Mouse (Mus musculus): ENCODE measurements around the gene Rgp1. TPM values are rescaled to one million over a fixed set of nuclear protein-coding genes. Genes with fewer than 3 reads are reported as not detected.

Rgp1 gene
- polyA plus RNA-seq, 1 experiment from 2014 or later, result 36.3 TPM

- H3K4me1 ChIP-seq, result peaks cover 18% of the 10 kb centered on the region
- no peaks in the 10 kb centered on the region for H3K27me3 ChIP-seq (replicated peaks)
- H3K4me2 ChIP-seq (replicated peaks), result no peak overlapping the region
- ATAC-seq (ENCODE audit: low FRiP score, low read depth), result no peak
- H3K9ac ChIP-seq, result no peak overlapping the region
- H3K4me3 ChIP-seq, result no peak overlapping the region
- no peak overlapping the region for H3K27ac ChIP-seq
- H3K9me3 ChIP-seq, result 0 out of 2 replicates have a peak, but pooled peaks cover 3% of the 10 kb centered on the region
- peaks cover 83% of the 10 kb centered on the region for H3K36me3 ChIP-seq
Measured at GRCm38 (mm10) chr4:43553891-43554290, 24.6 kb upstream of the Rgp1 start.

GRCm38 (mm10) chr4:43555926-43556325 lies 22.6 kb upstream of the Rgp1 start:
- ATAC-seq (ENCODE audit: low FRiP score, low read depth), result no peak
- 94% methylated on average over 7 of the region's 7 CpGs for WGBS
- H3K9me3 ChIP-seq, result 0 out of 2 replicates have a peak, but pooled peaks cover 3% of the 10 kb centered on the region
- H3K9ac ChIP-seq, result no peak overlapping the region
- H3K27ac ChIP-seq, result no peak overlapping the region
- no peak overlapping the region for H3K4me3 ChIP-seq
- peaks cover 34% of the 10 kb centered on the region for H3K4me1 ChIP-seq
- peaks cover 63% of the 10 kb centered on the region for H3K36me3 ChIP-seq
- no peaks in the 10 kb centered on the region for H3K27me3 ChIP-seq (replicated peaks)
- H3K4me2 ChIP-seq (replicated peaks), result no peak overlapping the region

GRCm38 (mm10) chr4:43558028-43558630 lies 20.4 kb upstream of the Rgp1 start:
- no peaks in the 10 kb centered on the region for H3K27me3 ChIP-seq (replicated peaks)
- no peak overlapping the region for H3K27ac ChIP-seq
- no peaks in the 10 kb centered on the region for H3K9me3 ChIP-seq
- H3K4me1 ChIP-seq, result peaks cover 45% of the 10 kb centered on the region
- H3K4me2 ChIP-seq (replicated peaks), result peak overlapping the region; percentile 32
- no peak overlapping the region for H3K4me3 ChIP-seq
- no peak for ATAC-seq (ENCODE audit: low FRiP score, low read depth)
- peaks cover 44% of the 10 kb centered on the region for H3K36me3 ChIP-seq
- 44% methylated on average over 5 of the region's 5 CpGs for WGBS
- H3K9ac ChIP-seq, result no peak overlapping the region

GRCm38 (mm10) chr4:43558631-43559356 lies 19.7 kb upstream of the Rgp1 start:
- ATAC-seq (ENCODE audit: low FRiP score, low read depth), result no peak

GRCm38 (mm10) chr4:43559519-43560242 lies 18.8 kb upstream of the Rgp1 start:
- 80% methylated on average over 13 of the region's 13 CpGs for WGBS
- no peak overlapping the region for H3K4me3 ChIP-seq
- H3K27me3 ChIP-seq (replicated peaks), result no peaks in the 10 kb centered on the region
- peaks cover 56% of the 10 kb centered on the region for H3K4me1 ChIP-seq
- peaks cover 36% of the 10 kb centered on the region for H3K36me3 ChIP-seq
- no peaks in the 10 kb centered on the region for H3K9me3 ChIP-seq
- H3K9ac ChIP-seq, result peak overlapping the region; percentile 77; the same call in 1 of the 2 replicates
- H3K4me2 ChIP-seq (replicated peaks), result peak overlapping the region; percentile 85
- no peak for ATAC-seq (ENCODE audit: low FRiP score, low read depth)
- H3K27ac ChIP-seq, result no peak overlapping the region

More at GRCm38 (mm10) chr4:43558631-43559356, 19.7 kb upstream of the Rgp1 start:
- Histone ChIP-seq H3K27me3 (replicated peaks) (no peaks in the 10 kb centered on the region), H3K4me1 (peaks cover 52% of the 10 kb centered on the region), H3K27ac (no peak overlapping the region), H3K4me2 (replicated peaks) (peak overlapping the region; percentile 32), H3K9ac (no peak overlapping the region), H3K9me3 (no peaks in the 10 kb centered on the region), H3K4me3 (no peak overlapping the region), H3K36me3 (peaks cover 39% of the 10 kb centered on the region)
- WGBS, result 22% methylated on average over 13 of the region's 13 CpGs

- Histone ChIP-seq H3K4me2 (replicated peaks) (peak overlapping the region; percentile 85), H3K4me3 (no peak overlapping the region), H3K27ac (no peak overlapping the region), H3K9ac (peak overlapping the region; percentile 77; the same call in 1 of the 2 replicates), H3K36me3 (peaks cover 36% of the 10 kb centered on the region), H3K4me1 (peaks cover 56% of the 10 kb centered on the region), H3K9me3 (no peaks in the 10 kb centered on the region), H3K27me3 (replicated peaks) (no peaks in the 10 kb centered on the region)
- WGBS, result 48% methylated on average over 6 of the region's 6 CpGs
- no peak for ATAC-seq (ENCODE audit: low FRiP score, low read depth)
Measured at GRCm38 (mm10) chr4:43560243-43560611, 18.3 kb upstream of the Rgp1 start.

GRCm38 (mm10) chr4:43560976-43561375 lies 17.5 kb upstream of the Rgp1 start:
- 33% methylated on average over 2 of the region's 2 CpGs for WGBS
- H3K4me2 ChIP-seq (replicated peaks), result peak overlapping the region; percentile 85
- H3K9ac ChIP-seq, result peak overlapping the region; percentile 77
- H3K4me1 ChIP-seq, result peaks cover 56% of the 10 kb centered on the region
- peaks cover 35% of the 10 kb centered on the region for H3K36me3 ChIP-seq
- no peaks in the 10 kb centered on the region for H3K27me3 ChIP-seq (replicated peaks)
- no peak for ATAC-seq (ENCODE audit: low FRiP score, low read depth)
- peak overlapping the region; percentile 67 for H3K4me3 ChIP-seq
- no peaks in the 10 kb centered on the region for H3K9me3 ChIP-seq
- H3K27ac ChIP-seq, result no peak overlapping the region

- peak overlapping the region; percentile 67 for H3K4me3 ChIP-seq
- H3K9ac ChIP-seq, result peak overlapping the region; percentile 77
- no peaks in the 10 kb centered on the region for H3K27me3 ChIP-seq (replicated peaks)
- 3% methylated on average over 16 of the region's 16 CpGs for WGBS
- H3K36me3 ChIP-seq, result peaks cover 35% of the 10 kb centered on the region
- peak; percentile 25; the same call in 1 of the 2 replicates for ATAC-seq (ENCODE audit: low FRiP score, low read depth)
- H3K4me1 ChIP-seq, result peaks cover 56% of the 10 kb centered on the region
- peak overlapping the region; percentile 85 for H3K4me2 ChIP-seq (replicated peaks)
- H3K9me3 ChIP-seq, result no peaks in the 10 kb centered on the region
- H3K27ac ChIP-seq, result peak overlapping the region; percentile 69
Measured at GRCm38 (mm10) chr4:43561436-43561996, 17.0 kb upstream of the Rgp1 start.

GRCm38 (mm10) chr4:43561997-43562768 lies 16.3 kb upstream of the Rgp1 start, which contains the start of the genes Creb3 and Tln1:
TSS of gene Creb3 (plus strand) at chr4:43562332.
TSS of gene Tln1 (minus strand) at chr4:43562691.
- Histone ChIP-seq H3K9ac (peak within 1 kb of the TSS; percentile 77), H3K36me3 (peaks cover 36% of the 10 kb centered on the region), H3K4me3 (peak within 1 kb of the TSS; percentile 67), H3K4me2 (replicated peaks) (peak within 1 kb of the TSS; percentile 85), H3K9me3 (no peaks in the 10 kb centered on the region), H3K27me3 (replicated peaks) (no peaks in the 10 kb centered on the region), H3K4me1 (peaks cover 55% of the 10 kb centered on the region), H3K27ac (peak within 1 kb of the TSS; percentile 69)
- ATAC-seq (ENCODE audit: low FRiP score, low read depth), result peak; percentile 93
- under 1% methylated on average over 62 of the region's 62 CpGs for WGBS

- WGBS, result 8% methylated on average over 22 of the region's 22 CpGs
- peak; percentile 17 for ATAC-seq (ENCODE audit: low FRiP score, low read depth)
- Histone ChIP-seq H3K36me3 (peaks cover 40% of the 10 kb centered on the region), H3K4me1 (peaks cover 47% of the 10 kb centered on the region), H3K9ac (peak overlapping the region; percentile 77), H3K4me2 (replicated peaks) (peak overlapping the region; percentile 85), H3K27me3 (replicated peaks) (no peaks in the 10 kb centered on the region), H3K4me3 (peak overlapping the region; percentile 67), H3K9me3 (no peaks in the 10 kb centered on the region), H3K27ac (peak overlapping the region; percentile 69; the same call in 1 of the 2 replicates)
Measured at GRCm38 (mm10) chr4:43562769-43563600, 15.5 kb upstream of the Rgp1 start.

- Histone ChIP-seq H3K36me3 (peaks cover 46% of the 10 kb centered on the region), H3K27me3 (replicated peaks) (no peaks in the 10 kb centered on the region), H3K27ac (no peak overlapping the region), H3K4me2 (replicated peaks) (peak overlapping the region; percentile 85), H3K4me3 (peak overlapping the region; percentile 67), H3K4me1 (peaks cover 41% of the 10 kb centered on the region), H3K9me3 (no peaks in the 10 kb centered on the region), H3K9ac (peak overlapping the region; percentile 77)
- no peak for ATAC-seq (ENCODE audit: low FRiP score, low read depth)
- 85% methylated on average over 4 of the region's 4 CpGs for WGBS
Measured at GRCm38 (mm10) chr4:43563601-43563875, 15.0 kb upstream of the Rgp1 start.
